Comparison of ENCODE assay signal across 8 mouse cellular contexts in genomic region chr19:31082226-31082625, GRCm38 (mm10). TPM values are rescaled to one million over a fixed set of nuclear protein-coding genes. Genes with fewer than 3 reads are reported as not detected.
DNase-seq lines count a peak whose midpoint lies in the region; ATAC-seq and TF ChIP-seq lines count a peak whose summit lies in the region.

No protein-coding gene starts in this region.

- H3K36me3 ChIP-seq in kidney, adult 2 months (ENCODE audit: control insufficient read depth, insufficient read depth, low read length): no peaks in the 10 kb centered on the region; the same call in 1 of the 2 replicates
- peaks cover 10% of the 10 kb centered on the region; the same call in 1 of the 2 replicates for H3K36me3 ChIP-seq in hindbrain, postnatal 0 days (ENCODE audit: insufficient read depth, low read length)
- peaks cover 27% of the 10 kb centered on the region for H3K36me3 ChIP-seq in midbrain, embryonic 14.5 days (ENCODE audit: control insufficient read depth, insufficient read depth, low read length)

- peak overlapping the region; percentile 45; the same call in 1 of the 2 replicates for H3K9ac ChIP-seq in hindbrain, postnatal 0 days (replicated peaks; ENCODE audit: low read length)
- peak overlapping the region; percentile 34; the same call in 1 of the 2 replicates for H3K9ac ChIP-seq in midbrain, embryonic 14.5 days (replicated peaks; ENCODE audit: low read length)

- no peaks in the 10 kb centered on the region for H3K9me3 ChIP-seq in hindbrain, postnatal 0 days (ENCODE audit: low read length)
- peaks cover 3% of the 10 kb centered on the region; the same call in 1 of the 2 replicates for H3K9me3 ChIP-seq in midbrain, embryonic 14.5 days (ENCODE audit: control insufficient read depth, low read length)

- H3K4me1 ChIP-seq in kidney, adult 2 months (ENCODE audit: control insufficient read depth, insufficient read depth, low read length): 0 out of 2 replicates have a peak, but pooled peaks cover 3% of the 10 kb centered on the region
- H3K4me1 ChIP-seq in brown adipose tissue, adult 24 weeks (ENCODE audit: control insufficient read depth, insufficient read depth, insufficient read length, low read length): peaks cover 10% of the 10 kb centered on the region
- peaks cover 17% of the 10 kb centered on the region; the same call in 1 of the 2 replicates for H3K4me1 ChIP-seq in hindbrain, postnatal 0 days (ENCODE audit: insufficient read depth, low read length)
- H3K4me1 ChIP-seq in midbrain, embryonic 14.5 days (ENCODE audit: control insufficient read depth, insufficient read depth, low read length): peaks cover 19% of the 10 kb centered on the region

- no peak for TF ChIP-seq CTCF in kidney, adult 2 months (conservative IDR thresholded peaks at IDR 0.05; ENCODE audit: insufficient read depth, insufficient read length, low read depth, low read length)
- TF ChIP-seq CTCF in hindbrain, postnatal 0 days (IDR thresholded peaks at IDR 0.05; ENCODE audit: low read depth): no peak

- peak overlapping the region; percentile 64 for H3K4me2 ChIP-seq in hindbrain, postnatal 0 days (ENCODE audit: low read depth, low read length)
- peak overlapping the region; percentile 61 for H3K4me2 ChIP-seq in midbrain, embryonic 14.5 days (ENCODE audit: low read length)

- 20% methylated on average over 7 of the region's 7 CpGs for WGBS in kidney, adult 2 months
- WGBS in hindbrain, postnatal 0 days: 15% methylated on average over 7 of the region's 7 CpGs
- 17% methylated on average over 7 of the region's 7 CpGs for WGBS in midbrain, embryonic 14.5 days

- H3K4me3 ChIP-seq in kidney, adult 2 months (ENCODE audit: insufficient read depth, low read depth, low read length): peak overlapping the region; percentile 40
- H3K4me3 ChIP-seq in brown adipose tissue, adult 24 weeks (ENCODE audit: insufficient read depth, low read depth, low read length): peak overlapping the region; percentile 54
- H3K4me3 ChIP-seq in hindbrain, postnatal 0 days (ENCODE audit: low read length): peak overlapping the region; percentile 64
- H3K4me3 ChIP-seq in midbrain, embryonic 14.5 days (replicated peaks; ENCODE audit: low read depth, low read length): peak overlapping the region; percentile 72

- intact Hi-C loops in gastrocnemius, postnatal 36 days (cut with DNase I): no loop called here

- ATAC-seq in hindbrain, postnatal 0 days: peak; percentile 46; the same call in 1 of the 2 replicates
- peak; percentile 44 for ATAC-seq in midbrain, embryonic 14.5 days (ENCODE audit: low FRiP score, low TSS enrichment)
- ATAC-seq in activated CD4-positive, CD25-positive, alpha-beta regulatory T cell, adult 4 months: no peak

- H3K27me3 ChIP-seq in kidney, adult 2 months (replicated peaks; ENCODE audit: control insufficient read depth, insufficient read depth, low read length): no peaks in the 10 kb centered on the region
- no peaks in the 10 kb centered on the region for H3K27me3 ChIP-seq in hindbrain, postnatal 0 days (ENCODE audit: insufficient read depth, low read length)
- no peaks in the 10 kb centered on the region for H3K27me3 ChIP-seq in midbrain, embryonic 14.5 days (ENCODE audit: control insufficient read depth, insufficient read depth, low read length)

- no peak for TF ChIP-seq POLR2A in kidney, adult 2 months (IDR thresholded peaks at IDR 0.05; ENCODE audit: low read depth, low read length)

- no peak for DNase-seq in kidney, adult 2 months
- DNase-seq in kidney, postnatal 36 days: no peak
- no peak for DNase-seq in hindbrain, postnatal 0 days (ENCODE audit: low spot score)
- DNase-seq in midbrain, embryonic 14.5 days: no peak
- DNase-seq in yolk sac, embryonic 10.5 days (ENCODE audit: low spot score): no peak
- no peak for DNase-seq in gastrocnemius, postnatal 36 days

- no peak overlapping the region for H3K27ac ChIP-seq in kidney, adult 2 months (ENCODE audit: insufficient read depth, low read depth, low read length)
- H3K27ac ChIP-seq in brown adipose tissue, adult 24 weeks (replicated peaks; ENCODE audit: low read depth, low read length): no peak overlapping the region
- peak overlapping the region; percentile 65 for H3K27ac ChIP-seq in hindbrain, postnatal 0 days
- peak overlapping the region; percentile 89 for H3K27ac ChIP-seq in midbrain, embryonic 14.5 days (replicated peaks; ENCODE audit: low read depth, low read length)

RNA-seq across cellular contexts. Expression of gene Cstf2t, which starts 0.4 kb away (rescaled TPM):
- polyA plus RNA-seq in kidney, adult 2 months (2012; rRNA removed): 13.2 and 13.4 TPM in 2 replicates
- 8.0 and 16.4 TPM in 2 replicates for polyA plus RNA-seq in brown adipose tissue, adult 24 weeks (2012; ENCODE audit: insufficient read depth, insufficient read length, missing spikeins)
- total RNA-seq in hindbrain, postnatal 0 days (2014; rRNA removed): 58.1 and 70.8 TPM in 2 replicates
- 52.1 and 53.5 TPM in 2 replicates for polyA plus RNA-seq in hindbrain, postnatal 0 days (2015; fragmentation: Nextera tagmentation; extraction: Ambion mirVana)
- polyA plus RNA-seq in midbrain, embryonic 14.5 days (2014; fragmentation: Nextera tagmentation; extraction: Ambion mirVana): 63.0 and 66.5 TPM in 2 replicates
- polyA plus RNA-seq in activated CD4-positive, CD25-positive, alpha-beta regulatory T cell, adult 4 months (2017; shearing (Covaris generic)): 10 to 100 TPM; 14.2 to 19.4 TPM
- 10 to 100 TPM; 13.6 to 17.7 TPM for total RNA-seq in gastrocnemius, postnatal 36 days (2021)

Comparison
In these comparisons a context has a peak if more than half of its experiments do, and no peak if none do; other contexts are left out.
1. H3K27ac ChIP-seq: peak in hindbrain, postnatal 0 days (single experiment) and midbrain, embryonic 14.5 days (single experiment); none in kidney, adult 2 months (single experiment) and brown adipose tissue, adult 24 weeks (single experiment).
2. Peak in every context shown above with its lines, with median percentiles within 50 percentile points of each other: H3K4me3 ChIP-seq.